Mouse (Mus musculus): ENCODE measurements at regions not wholly inside any gene's neighbourhood (a gene's known extent, or its start where the extent isn't known, plus 50 kb on each side); places are given as distances from the start of the nearest gene placed in this dataset.

DNA sequence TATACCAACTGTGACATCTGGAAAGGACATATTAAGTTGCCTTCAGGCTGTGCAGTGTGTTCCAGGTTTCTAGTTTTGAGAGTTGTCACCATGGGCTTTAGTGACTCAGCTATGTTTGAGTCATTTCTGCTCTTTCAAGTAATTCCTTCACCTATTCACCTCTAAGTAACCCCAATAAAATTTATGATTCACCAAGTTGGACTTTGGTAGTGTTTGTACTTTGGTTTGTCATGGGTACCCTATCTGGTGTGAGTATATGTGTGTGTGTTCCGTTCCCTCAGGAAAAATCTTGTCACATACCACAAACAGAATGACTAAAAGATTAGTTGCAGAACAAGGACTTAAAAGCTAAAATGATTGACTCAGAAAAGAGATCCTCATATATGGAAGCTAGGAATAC, 76.8 kb upstream of the Crbn start:
- DNase-seq (ENCODE audit: low read depth, low spot score) = no peak

GRCm38 (mm10) chr6:106891879-106892638, 92.2 kb upstream of the Crbn start:
- DNase-seq (ENCODE audit: low read depth, low spot score) = no peak

DNA sequence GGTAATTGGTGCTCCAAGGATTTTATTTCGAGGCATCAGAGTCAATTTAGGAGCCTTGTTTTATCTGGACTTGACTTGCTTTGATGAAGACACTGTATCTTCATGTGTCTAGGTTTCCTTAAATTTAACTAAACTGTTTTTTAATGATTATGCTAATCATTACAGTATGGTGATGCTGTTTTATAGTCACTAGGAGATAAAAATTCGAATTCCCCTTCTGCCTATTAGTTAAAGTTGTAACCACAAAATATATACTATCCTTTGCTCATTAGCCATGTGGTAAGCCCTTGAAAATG, 92.7 kb upstream of the Crbn start:
- DNase-seq (ENCODE audit: low read depth, low spot score) = no peak

DNA sequence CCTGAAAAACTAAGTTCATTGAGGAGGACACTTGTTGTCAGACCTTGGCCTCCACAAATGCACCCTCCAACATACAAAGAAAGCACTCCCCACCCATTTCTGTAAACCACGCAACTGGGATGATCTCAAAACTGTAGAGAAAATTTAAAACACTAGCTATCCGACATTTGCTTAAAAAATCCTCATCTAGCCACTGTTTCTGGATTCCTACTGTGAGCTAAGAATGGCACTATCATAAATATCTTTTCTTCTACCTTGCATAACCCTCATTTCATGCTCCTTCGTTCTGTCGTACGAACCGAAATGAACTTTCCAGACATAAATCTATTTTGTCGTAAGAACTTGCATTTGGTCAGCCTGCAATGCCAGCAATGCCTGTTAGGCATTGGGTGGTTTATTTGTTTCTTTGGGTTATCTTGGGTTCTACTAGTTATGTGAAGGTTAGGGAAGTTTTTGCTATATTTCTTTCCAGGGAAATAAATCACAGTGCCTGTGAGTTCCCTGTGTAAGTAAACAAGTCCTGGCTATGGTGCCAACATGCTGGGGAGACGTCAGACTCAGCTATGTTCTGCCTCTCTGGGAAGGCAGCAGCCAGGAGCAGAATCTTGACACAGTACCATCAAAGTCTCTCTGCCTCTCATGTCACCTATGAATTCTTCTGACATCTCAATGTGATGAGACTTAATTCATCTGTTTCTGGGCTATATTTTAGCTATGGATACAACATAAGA, 104.2 kb upstream of the Crbn start:
- no peak for DNase-seq (ENCODE audit: low read depth, low spot score)

DNA sequence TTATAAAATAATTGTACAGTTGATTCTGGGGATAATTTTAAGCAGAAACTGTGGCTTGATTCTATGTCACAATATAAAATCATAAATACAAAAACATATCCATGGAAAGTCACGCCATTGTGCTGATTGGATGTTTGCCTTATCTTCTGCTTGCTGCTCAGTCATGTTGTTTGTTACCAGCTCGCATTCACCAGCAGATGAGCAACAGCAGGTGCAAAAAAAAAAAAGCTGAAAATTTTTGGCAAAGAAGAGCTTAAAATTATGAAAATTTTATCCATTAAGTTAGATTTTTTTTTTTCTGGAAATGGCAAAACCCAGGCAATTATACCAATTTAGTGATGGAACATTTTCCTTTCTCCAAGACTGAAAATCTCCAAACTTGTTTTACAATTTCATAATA, 115.2 kb upstream of the Crbn start:
- no peak for DNase-seq (ENCODE audit: low read depth, low spot score)

DNA sequence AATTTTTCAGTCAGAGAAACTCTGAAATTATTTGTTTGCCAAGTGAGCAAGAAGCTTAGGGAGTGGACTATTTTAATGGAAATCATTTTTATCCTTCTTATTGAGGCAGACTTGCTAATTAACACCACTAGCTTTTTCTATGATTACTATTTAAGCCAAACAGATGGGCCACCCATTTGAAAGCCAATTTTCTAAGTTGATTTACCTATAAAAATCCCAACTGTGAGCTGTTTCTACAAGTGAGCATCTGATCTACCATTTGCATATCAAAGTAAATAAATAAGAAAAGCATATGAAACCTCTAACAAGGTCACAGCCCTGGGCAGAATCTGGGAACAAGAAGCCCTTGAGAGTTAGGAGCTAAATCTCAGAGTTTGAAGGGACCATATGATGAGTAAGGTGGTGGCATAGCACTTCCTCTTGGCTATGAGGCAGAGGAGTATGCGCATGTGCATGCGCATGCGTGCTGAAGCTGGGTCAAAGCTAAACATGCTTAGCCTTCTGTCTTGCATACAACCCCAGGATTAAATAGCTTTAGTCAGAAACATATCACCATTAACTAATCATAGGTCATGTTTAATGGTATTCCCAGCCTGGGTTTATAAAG, 116.9 kb upstream of the Crbn start:
- no peak for DNase-seq (ENCODE audit: low read depth, low spot score)

DNA sequence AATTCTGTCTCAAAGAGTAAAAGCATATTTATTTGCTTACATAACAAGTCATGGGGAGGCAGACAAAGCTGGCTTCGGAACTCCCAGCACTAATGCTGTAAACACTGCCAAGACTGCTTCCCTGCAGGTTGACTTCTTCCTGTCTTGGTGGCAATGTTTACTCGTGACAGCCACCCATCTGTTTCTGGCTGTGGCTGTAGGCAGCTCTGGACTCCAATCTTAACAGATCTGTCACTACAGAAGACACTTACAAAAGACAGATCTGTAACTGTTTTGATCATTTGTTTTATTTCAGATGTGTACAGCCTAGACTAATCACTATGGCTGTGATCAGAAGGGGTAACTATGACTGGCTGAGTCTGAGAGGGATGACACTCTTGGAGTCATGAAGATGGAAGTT, 121.1 kb upstream of the Crbn start:
- DNase-seq (ENCODE audit: low read depth, low spot score) = no peak

GRCm38 (mm10) chr6:106925486-106925885, 125.6 kb upstream of the Crbn start:
- no peak for DNase-seq (ENCODE audit: low read depth, low spot score)

GRCm38 (mm10) chr6:106933584-106933983, 133.7 kb upstream of the Crbn start:
- no peak for DNase-seq (ENCODE audit: low read depth, low spot score)

DNA sequence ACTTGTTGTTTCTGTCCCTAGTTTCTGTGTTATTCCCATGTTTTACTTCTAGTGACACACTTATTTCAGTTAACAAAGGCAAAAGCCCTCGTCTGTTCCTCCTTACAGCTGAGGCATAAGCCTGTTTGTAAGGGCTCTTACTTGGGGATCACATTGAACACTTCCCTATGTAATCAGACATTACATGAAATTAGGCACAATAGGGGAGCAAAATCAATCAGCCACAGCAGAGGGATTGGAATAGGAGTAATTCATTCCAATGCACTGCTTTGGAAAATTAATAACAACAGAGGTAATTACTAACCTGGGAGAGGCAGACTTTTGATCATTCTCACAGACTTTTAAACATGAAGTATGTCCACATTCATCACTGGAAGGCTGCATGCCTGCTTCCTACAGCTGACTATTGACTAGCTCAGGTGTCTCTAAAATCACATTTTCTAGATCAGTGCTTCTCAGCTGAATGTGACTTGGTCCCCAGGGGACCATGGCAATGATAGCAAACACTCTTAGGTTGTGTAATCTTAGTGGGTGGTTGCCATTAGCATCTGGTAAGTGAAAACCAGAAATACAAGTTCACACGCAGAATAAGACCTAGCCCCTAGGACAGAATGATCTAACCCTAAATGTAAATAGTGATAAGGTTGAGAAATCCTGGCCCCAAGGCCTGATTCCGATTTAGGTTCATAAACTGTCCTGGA, 146.5 kb upstream of the Crbn start:
- DNase-seq (ENCODE audit: low read depth, low spot score) = no peak

GRCm38 (mm10) chr6:106950909-106951308, 151.0 kb upstream of the Crbn start:
- DNase-seq (ENCODE audit: low read depth, low spot score) = no peak

GRCm38 (mm10) chr6:106961320-106961719, 161.4 kb upstream of the Crbn start:
- DNase-seq (ENCODE audit: low read depth, low spot score) = no peak

- DNase-seq (ENCODE audit: low read depth, low spot score) = no peak
Measured at GRCm38 (mm10) chr6:106964337-106964736, 164.5 kb upstream of the Crbn start.

DNA sequence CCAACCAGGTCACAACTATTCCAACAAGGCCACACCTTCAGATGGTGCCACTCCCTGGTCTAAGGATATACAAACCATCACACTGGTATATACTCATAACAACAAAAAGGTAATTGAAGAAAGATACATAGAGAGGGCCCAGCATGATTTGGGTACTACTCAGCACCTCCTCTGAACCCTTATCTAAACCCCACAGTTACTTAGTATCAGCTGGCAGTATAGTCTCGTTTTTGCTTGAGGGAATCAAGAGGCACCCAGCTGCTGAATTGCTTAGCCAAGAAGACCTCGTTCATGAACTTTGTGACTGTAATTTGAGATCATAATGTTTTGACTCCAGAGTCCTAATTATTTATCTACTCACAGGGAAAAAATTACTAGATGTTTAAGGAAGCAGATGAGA, 175.6 kb upstream of the Crbn start:
- no peak for DNase-seq (ENCODE audit: low read depth, low spot score)

DNA sequence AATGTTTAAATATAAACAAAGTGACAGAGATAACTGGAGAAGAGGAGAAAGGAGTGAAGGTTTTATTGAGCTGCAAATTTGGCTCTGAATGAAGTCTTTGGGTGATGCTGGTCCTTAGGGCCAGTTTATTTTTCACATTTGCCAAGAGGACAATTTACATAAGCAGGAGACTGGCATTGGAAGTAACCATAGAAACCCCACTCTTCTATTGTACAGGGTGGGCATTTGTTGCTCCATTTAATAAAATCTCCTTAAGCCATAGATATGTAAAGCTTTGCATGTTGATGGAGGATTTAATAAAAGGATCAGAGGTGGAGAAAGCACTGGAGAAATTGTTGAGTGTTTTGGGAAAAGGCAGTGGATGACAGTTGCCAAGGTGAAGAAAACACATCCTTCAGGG, 178.8 kb upstream of the Crbn start:
- no peak for DNase-seq (ENCODE audit: low read depth, low spot score)

DNA sequence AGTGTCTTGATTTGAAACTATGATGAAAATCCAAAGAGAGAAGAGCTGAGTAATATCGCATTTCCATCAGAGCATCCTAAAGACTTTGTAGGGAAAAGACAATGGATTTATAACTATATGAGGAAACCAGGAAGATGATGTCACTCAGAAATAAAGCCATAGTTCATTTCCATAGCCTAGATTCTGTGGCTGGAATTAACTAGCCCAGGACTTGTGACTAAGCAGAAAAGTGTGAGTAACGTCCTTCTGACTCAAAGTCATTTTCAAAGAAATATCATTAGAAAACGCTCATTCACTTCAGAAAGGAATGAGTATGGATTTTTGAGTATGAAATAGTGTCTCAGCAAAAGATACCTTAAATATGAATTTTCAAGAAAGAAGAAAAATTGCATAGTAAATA, 179.9 kb upstream of the Crbn start:
- no peak for DNase-seq (ENCODE audit: low read depth, low spot score)

- DNase-seq (ENCODE audit: low read depth, low spot score) = no peak
Measured at GRCm38 (mm10) chr6:106980188-106980587, 180.3 kb upstream of the Crbn start.

DNA sequence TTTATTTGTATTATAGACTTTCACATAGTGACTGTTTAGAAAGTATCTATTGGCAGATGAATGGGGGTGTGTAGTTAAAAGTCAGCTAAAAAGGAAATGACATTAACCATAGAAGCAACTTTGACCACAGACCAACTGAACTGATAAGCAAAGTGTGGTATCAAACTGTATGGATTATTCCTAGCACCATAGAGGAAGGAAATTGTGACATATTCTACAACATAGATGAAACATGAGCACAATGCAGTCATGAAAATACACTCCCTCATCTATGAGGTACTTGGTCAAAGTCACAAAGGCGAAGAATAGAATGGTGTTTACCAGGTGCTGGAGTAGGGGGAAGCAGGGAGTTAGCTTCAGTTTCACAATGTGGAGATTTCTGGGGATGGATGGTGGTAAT, 181.4 kb upstream of the Crbn start:
- no peak for DNase-seq (ENCODE audit: low read depth, low spot score)

GRCm38 (mm10) chr6:106985132-106985801, 185.4 kb upstream of the Crbn start:
- peak; percentile 1 for DNase-seq (ENCODE audit: low read depth, low spot score)

DNA sequence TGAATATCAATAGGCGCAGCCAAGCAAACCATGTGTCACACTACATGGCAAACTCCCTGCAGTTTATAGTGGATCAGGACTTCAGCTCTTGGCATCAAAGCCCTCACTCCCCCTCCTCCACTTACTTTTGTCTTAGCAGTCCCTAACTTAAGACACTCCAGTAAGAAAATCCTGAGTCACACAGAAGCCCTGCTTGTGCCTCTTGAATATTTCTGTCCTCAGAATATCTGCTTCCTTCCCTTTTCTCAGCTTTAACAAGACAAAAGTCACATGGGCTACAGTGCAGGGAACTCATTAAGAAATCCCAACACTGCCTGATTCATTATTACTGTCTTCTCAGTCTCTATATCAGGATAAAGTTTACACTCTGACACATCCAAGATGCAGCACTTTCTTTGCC, 191.7 kb upstream of the Crbn start:
- DNase-seq (ENCODE audit: low read depth, low spot score) = no peak

GRCm38 (mm10) chr6:107004406-107005120, 204.7 kb upstream of the Crbn start:
- no peak for DNase-seq (ENCODE audit: low read depth, low spot score)

All from forelimb bud, embryonic 11.5 days (tissue).